Mouse (Mus musculus): ENCODE results near the gene Mapkapk3.
"Not testable (repeated sequence)": the region's sequence is repeated elsewhere in the genome, so short reads cannot be mapped to it uniquely, and the experiment has no call there.

The Mapkapk3 gene

DNA sequence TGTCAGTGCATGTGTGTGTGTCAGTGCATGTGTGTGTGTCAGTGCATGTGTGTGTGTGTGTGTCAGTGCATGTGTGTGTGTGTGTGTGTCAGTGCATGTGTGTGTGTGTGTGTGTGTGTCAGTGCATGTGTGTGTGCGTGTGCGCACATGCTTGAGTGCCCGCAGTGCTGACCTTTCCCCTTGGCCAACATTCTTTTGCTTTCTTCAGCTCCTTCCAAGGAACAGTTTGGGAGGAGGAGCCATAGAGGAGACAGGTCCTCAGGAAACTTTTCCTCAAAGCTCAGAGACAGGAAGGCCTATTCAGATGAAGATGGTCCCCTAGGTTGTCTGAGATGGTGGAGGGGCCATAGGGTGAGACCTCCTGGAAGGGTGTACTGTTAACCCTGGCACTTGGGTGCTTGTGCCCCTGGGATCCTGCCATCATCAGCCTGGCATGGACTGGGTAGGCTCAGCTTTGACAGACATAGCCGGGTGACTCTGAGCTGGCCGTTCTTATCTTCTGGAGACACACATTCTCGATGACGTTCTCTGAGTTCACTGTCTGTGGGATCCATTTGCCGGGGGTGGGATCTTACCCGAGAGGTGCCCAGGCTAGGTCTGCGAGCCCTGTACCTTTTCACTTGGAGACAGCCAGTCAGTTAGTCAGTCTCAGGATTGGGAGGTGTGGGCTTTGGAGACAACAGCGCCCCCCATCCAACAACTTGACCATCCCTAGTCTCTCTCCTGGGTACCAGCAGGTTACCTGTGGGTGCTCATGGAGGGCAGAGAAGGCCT, 17.6 kb upstream of the Mapkapk3 start:
- DNase-seq: no peak

DNA sequence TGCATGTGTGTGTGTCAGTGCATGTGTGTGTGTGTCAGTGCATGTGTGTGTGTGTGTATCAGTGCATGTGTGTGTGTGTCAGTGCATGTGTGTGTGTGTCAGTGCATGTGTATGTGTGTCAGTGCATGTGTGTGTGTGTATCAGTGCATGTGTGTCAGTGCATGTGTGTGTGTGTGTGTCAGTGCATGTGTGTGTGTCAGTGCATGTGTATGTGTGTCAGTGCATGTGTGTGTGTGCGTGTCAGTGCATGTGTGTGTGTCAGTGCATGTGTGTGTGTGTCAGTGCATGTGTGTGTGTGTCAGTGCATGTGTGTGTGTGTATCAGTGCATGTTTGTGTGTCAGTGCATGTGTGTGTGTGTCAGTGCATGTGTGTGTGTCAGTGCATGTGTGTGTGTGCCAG, 17.0 kb upstream of the Mapkapk3 start:
- not testable (repeated sequence) for DNase-seq

DNA sequence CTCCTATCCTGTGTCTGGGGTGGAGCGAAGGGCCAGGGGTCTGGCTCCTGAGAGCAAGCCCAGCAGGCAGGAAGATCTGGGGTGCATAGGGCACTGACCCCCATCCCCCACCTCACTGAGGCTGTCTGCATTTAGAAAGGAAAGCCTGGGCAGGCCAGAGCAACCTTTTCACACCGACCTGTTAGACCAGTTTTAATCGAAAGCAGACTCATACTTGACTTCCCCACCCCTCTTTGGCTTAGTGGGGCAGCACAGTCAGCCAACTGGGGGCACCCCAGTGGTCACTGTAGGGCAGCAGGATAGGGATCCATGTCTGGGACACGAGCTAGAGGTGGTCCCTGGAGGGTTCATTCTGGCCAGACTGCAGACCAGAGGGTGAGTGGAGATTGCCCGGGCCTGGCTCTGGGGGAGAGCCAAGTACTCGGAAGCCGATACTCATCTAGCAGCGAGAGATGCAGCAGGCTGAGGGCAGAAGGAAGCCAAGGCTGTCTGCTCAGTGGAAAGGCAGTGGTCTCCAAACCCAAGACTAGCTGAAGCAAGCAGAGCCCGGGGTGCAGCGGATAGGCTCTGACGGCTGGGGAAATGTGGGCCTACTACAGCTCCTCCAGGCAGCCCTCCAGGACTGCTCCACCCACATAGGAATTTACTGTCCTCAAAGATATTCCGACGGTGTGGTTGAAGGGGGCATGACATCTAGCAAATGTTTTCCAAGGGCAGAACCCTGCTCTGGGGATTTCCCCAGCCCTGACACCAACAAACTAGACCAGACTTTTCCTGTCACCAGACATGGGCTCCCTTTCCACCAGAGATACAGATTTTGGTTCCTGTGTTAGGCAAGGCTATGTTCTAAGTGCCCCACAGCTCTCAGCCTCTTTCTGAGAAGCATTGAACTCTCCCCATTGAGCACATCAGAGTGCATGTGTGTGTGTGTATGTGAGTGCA, 16.2 kb upstream of the Mapkapk3 start:
- peak; percentile 56 to 62 for DNase-seq

DNA sequence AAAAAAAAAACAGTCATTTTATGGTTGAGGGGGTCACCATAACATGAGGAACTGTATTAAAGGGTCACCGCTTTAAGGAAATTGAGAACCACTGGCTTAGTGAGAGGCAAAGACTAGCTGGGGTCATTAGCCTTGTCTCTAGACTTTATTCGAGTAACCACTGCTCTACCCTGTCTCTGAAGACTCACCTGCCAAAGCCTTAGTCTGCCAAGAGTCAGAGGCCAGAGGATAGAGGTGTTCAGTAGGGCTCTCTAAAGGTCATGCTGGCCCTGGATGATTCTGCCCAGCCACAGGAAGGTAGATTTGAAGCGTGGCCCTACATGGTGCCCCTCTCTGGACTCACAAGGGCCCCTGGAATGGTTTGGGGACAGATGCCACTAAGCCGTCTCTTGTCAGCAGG, 15.3 kb upstream of the Mapkapk3 start:
- no peak for DNase-seq

DNA sequence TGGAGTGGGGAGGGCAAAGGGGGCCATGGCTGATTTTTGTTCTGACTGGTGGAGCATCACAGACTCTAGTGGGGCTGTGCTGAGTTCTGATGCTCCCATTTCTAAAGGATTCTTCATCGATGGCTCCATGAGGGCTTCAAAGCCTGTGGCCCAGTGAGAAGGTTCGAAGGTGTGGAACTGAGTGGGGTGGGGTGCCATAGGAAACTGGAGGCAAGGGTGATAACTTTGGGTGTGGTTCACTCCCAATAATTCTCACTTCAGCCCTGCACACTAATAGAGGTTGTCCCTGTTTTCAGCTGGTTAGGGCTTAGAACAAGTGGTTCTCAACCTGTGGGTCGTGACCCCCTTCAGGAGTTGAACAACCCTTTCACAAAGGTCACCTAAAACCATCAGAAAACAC, 14.7 kb upstream of the Mapkapk3 start:
- DNase-seq: no peak

DNA sequence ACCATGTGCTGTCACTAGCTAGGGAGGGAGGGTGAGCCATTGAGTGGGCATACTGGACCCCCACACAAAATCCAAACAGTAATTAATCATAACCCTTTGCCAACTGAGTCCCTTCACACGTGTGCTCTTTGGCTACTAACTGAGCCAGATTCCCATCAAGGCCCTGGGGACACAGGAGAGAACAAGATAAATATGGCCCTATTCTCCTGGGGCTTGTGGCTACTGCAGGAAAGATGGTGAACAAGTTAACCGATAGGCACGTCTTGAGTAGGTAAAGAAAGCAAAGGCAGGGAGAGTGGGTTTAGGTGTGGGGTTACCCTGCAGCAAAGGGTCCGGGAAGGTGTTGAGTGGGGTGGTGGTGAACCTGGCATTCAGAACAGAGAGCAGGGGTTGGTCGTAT, 14.2 kb upstream of the Mapkapk3 start:
- no peak for DNase-seq

DNA sequence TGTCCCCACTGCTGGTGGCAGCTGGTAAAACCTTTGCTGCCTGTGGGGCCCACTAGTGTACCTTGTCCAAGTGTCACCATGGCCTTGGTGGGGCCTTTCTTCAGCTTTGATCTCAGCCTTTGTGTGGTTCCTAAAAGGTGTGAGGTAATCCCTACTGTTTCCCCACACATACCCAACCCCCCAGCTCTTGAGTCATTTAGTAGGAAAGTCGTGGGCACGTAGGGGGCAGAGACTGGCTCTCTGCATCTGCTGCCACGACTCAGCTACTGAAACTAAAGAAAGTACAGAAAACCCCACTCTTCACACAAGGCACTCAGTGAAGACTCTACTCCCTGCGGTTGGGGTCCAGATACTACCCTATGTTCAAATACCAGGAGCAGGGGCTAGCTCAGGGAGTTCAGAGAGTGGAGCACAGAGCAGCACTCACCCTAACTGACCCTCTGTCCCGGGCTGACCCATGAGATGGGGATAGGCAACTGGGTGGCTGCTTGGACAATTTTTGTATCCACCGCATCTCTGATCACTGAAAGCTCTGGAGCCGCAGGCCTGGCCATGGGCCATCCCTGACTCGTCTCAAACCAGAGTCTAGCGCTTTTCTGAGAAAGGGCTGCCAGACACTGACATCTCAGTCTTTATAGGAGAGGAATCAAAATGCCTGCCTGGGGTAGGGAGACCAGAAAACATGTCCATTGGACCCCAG, 13.6 kb upstream of the Mapkapk3 start:
- DNase-seq: no peak

DNA sequence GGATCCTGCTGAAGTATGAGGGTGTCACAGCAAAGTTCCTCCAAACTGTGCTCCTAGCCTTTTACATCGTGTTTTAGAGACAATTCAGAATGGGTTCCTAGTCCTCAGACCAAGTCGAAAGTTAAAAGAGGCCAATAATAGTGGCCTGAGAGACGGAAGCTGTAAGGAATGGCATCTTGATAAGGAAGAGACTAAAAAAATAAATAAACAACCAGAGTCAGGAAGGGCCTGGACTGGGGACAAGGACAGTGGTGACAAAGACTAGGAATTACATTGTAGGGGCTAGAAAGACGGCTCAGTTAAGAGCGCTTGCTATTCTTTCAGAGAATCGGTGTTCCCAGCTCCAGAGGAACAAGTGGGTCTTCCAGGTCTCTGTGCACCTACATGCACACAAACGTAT, 12.9 kb upstream of the Mapkapk3 start:
- DNase-seq: no peak

DNA sequence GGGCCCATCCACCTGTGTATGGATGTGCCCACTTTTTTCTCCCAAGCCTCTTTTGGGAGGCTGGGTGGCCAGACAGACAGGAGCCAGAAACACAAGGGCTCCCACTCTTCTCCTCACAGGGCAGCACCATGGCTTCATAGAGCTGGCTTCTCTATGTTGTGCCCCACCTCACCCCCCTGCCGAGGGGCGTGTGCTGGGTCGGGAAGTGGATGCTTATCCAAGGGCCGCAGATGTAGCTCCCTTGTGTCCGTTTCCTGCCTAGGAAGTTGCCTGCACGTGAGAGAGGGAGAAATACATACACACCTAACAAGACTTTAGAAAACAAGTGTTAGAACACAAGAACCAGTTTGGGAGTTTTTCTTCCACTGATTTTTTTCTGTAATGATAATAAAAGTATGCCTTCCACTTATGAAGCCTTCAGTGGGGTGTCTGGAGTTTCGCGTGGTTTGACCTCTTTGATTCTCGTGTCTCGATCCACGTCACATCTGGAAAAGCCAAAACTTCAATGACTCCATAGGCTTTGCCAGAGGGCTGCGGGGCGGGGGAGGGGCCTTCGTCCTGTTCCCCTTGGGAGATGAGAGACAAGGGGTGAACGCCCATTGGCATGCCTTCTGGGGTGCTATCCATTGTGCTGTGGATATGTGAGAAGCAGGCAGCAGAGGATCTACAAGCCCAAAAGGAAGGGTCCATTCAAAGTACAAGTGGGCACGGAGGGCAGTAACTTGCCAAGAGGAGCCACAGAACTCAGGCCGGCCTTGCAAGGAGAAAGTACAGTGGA, 12.1 kb upstream of the Mapkapk3 start:
- DNase-seq: peak; percentile 43 to 75

DNA sequence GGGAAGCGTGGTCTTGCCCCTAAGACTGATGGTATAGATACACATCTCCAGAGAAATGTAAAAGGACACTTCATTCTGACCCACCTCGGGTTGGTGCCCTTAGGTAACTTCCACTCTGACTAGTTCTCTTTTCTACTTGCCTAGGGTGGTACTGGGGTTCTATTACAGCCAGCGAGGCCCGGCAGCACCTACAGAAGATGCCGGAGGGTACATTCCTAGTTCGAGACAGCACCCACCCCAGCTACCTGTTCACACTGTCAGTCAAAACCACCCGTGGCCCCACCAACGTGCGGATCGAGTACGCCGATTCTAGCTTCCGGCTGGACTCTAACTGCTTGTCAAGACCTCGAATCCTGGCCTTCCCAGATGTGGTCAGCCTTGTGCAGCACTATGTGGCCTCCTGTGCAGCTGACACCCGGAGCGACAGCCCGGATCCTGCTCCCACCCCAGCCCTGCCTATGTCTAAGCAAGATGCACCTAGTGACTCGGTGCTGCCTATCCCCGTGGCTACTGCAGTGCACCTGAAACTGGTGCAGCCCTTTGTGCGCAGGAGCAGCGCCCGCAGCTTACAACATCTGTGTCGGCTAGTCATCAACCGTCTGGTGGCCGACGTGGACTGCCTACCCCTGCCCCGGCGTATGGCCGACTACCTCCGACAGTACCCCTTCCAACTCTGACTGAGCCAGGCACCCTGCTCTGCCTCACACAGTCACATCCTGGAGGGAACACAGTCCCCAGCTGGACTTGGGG, 10.7 kb upstream of the Mapkapk3 start:
- DNase-seq: no peak

DNA sequence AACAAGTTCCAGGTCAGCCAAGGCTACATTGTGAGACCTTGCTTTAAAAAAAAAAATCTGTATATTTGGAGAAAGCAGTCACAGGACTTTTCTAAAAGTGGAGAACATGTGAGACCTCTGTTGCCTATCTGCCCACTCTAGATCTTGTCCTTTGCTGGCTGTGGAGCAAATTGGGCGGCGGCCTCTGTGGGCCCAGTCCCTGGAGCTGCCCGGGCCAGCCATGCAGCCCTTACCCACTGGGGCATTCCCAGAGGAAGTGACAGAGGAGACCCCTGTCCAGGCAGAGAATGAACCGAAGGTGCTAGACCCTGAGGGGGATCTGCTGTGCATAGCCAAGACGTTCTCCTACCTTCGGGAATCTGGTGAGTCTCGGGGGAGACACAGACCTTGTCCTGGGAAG, 10.1 kb upstream of the Mapkapk3 start:
- DNase-seq: no peak

DNA sequence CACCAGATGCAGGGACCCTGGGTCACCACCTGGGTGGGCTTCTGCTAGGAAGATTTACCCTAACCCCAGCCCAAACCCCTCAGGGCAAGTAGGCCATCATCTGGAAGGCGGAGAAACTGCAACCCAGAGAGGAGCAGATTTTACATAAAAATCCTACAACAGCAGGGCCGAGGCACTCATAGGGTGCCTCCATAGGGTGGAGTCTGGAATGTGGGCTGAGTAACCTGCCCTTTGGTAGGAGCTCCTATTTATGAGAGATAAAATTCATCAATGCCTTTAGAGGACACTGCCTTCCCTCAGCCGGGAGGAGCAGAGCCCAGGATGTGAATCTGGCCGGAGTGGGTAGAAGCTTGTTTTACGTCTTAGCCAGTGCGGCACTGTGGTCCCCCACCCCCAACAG, 9.2 kb upstream of the Mapkapk3 start:
- DNase-seq: no peak

DNA sequence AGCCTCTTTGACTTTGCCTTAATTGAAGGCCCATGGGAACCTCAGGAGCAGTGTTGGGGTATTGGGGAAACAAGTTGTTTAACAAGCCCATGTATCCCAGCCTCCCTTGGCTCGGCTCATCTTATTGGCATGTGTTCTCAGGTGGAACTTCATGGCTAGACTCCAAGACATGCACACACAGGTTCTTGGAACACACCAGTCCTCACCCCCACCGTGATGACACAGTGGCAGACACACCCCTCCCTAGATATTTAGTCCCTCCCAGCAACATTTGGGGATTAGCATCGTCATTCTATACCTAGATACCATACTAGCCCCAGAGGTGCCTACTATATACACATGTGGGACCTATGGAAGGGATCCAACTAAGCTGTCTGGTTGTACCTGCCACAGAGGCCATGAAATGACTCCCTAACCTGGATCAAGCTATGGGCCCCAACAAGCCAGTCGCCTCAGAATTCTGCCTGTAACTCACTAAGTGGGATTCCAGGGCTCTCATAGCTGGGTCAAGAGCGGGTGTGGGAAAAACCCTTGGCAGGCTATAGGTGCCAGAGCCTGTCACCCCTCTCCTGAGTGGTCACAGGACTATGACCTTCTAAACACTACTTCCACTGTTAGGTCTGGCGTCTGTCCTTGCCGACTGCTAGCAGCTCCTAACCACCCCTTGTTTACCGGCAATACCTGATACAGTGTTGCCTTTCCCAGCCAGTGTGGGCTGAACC, 8.5 kb upstream of the Mapkapk3 start:
- DNase-seq: peak; percentile 64 to 85

DNA sequence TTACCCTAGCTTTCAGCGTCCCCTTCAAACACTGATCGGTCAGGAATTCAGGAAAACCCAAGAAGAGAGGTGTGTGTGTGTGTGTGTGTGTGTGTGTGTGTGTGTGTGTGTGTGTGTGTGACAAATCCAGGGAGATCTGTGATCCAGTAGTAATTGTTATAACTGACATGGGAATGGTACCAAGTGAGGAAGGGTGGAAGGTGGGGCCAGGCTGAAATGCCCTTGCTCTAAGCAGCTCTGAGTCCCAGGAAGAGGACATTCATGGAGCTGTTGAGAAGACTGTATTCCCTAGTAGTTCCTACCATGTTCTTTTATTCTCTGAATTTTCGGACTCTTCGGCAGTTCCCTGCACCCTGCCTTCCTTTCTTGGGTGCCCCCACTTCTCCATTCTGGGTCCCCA, 8.0 kb upstream of the Mapkapk3 start:
- DNase-seq: no peak

DNA sequence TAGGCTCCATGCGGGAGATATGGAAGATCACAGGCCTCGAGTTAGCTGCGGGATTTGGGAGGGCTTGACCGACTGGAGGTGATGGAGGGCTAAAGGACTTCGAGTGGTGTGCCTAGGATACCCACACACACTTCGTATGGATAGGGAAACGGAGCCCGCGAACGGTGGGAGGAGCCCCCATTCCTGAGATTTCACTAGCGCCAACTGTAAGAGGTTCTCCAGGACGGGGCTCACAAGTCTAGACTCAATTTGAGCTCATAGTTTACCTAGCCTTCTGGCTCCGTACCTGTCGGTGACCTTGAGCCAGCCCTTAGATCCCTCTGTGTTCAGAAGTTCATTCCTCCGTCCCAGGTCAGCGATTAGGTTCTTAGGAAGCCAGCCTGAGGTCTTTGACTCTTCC, 7.4 kb upstream of the Mapkapk3 start:
- peak in 1 of 2 experiments; percentile 55 for DNase-seq

DNA sequence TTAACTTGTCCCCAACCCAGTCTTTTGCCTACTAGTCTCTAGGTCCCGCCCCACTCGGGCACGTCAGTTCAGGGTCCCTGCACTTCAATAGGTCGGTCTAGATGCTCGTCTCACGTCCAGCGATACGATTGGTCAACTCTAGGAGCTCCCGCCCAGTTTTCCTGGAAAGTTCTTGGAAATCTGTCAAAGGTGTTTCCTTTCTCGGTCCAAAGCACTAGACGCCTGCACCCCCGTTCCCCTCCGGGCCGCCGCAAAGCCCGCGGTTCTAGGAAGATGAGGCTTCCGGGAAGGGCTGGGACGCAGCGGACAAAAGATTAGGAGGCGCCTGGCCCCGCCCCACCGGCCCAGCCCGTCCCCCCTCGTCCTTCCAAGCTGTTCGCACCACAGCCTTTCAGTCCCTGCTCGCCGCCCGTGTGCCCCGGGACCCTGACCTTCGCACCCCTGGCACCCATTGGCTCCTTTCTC, 6.9 kb upstream of the Mapkapk3 start:
- DNase-seq: peak; percentile 96 to 97

DNA sequence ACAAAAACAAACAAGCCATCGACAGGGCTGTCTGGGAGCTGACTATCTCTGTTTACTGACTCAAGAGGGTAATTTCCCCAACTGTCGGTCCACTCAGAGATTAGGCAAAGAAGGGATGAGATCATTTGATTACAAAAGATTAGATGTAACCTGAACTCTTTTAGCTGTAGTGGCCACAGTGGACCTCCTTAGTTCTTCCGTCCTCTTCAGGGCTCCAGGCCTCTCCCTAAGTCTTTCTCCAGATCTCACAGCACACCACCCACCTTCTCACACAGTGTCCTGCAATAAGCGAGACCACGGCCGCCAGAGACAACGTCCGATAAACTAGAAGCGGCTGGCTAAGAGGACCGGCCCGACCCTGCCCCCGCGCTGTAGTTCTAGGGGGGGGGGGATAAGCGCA, 6.4 kb upstream of the Mapkapk3 start:
- DNase-seq: no peak

DNA sequence AAGGTAGTCTGAATTCAATTTTAAA, 6.2 kb upstream of the Mapkapk3 start, which contains the start of gene Cish:
TSS of gene Cish (plus strand) at position 11 of the 25 bp plus-strand sequence.
- DNase-seq: no peak

DNA sequence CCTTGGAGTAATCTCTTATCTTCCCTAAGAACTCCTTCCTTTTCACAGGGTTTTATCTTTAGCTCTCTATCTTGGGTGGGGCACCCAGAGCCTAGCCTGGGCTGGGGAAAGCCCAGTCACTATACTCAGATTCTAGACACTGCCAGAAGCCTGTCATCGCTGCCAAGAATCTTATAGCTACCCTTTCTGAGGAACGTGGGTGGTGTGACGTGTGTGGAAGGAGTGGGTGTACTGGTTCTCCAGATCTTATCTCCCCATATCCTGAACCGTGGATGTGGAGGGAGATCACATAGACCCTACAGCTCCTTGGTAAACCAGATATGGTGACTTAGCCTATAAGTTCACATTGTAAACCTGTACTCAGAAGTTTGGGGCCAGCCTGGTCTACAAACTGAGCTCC, 5.9 kb upstream of the Mapkapk3 start:
- DNase-seq: peak; percentile 67 to 74

DNA sequence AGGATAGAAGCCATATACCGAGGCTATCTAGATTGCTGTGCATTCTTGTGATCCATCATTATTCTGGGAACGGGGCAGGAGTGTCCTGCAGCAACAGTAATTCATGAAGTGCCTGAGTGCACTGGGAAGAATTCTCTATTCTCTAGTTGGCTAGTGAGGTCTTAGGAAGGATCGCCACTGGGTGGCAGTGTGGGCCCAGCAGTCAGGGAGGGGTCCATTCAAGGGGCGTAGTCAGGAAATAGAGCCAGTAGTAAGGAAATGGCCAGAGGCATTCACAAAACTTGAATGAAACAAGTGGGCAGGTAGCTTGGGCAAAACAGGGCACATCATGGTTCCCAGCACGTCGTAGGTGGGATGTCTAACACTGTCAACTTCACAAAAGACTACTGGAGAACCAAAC, 4.6 kb upstream of the Mapkapk3 start:
- peak; percentile 83 to 91 for DNase-seq

DNA sequence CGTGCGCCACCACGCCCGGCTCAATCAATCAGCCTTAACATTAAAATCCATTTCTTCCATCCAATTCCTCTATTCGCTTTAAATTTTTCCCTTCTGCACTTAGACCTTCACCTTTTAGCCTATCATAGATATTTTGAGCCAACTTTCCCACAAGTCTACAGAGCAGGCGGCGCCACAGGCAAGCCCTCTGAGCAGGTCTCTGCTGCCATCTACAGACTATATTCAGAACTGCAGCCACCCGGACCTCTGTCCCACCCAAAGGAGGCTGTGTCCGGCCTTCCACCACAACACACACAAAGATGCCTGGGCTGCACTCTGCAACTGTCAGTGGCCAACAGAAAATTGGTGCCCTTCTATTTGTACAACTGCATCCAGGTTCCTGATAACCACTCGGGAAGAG, 1.2 kb upstream of the Mapkapk3 start:
- peak; percentile 80 to 91 for DNase-seq

DNA sequence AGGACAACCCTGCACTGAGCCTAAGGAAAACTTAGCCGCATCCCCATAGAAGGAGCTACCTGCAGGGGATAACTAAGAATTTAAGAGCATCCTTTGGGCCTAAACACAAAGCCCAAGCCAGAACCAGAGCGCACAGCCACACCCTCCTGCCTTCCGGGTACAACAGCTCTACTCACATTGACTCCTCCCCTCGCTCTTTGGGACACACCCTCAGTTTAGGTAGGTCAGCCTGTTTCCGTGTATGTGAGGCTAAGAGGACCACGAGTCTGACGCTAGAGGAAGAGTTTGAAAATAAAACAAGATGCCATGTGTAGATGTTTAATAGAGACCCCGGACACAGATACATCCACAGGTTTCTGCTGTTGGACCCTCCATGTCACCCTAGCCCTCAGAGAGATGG, 966 bp downstream of the Mapkapk3 start:
- peak; percentile 64 to 65 for DNase-seq
